Mouse (Mus musculus) cerebellum, postnatal 14 days (tissue): ENCODE measurements around the gene Dusp2.
"Not testable (repeated sequence)": the region's sequence is repeated elsewhere in the genome, so short reads cannot be mapped to it uniquely, and the experiment has no call there.

ENCODE experiments used
- DNase-seq, 2 experiments: peaks; one replicate each; pipeline ENCODE4 v3.0.0; 2021; ENCODE audit warnings: mixed read lengths in 2 of 2

The Dusp2 gene

GRCm38 (mm10) chr2:127335767-127336496 is at the start of gene Dusp2:
TSS of gene Dusp2 (plus strand) at chr2:127336159.
- DNase-seq, result peak; percentile 61 to 70

DNA sequence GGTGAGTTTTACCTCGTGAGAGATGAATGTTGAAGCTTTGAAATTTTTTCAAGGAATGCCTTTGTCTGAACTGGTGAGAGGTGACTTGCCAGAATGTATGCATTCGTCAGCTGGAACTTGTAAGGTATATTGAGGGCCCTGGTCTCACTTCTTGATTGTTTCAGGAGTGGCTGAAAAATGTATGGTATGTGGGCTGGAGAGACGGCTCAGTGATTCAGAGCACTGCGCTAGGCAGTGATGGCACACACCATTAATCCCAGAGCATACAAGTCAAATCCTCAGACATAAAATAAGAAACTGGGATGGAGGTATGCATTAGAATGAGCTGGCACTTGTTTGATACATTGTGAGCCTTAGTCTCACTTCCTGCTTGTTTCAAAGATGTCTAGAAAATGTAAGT is 43.7 kb upstream of the Dusp2 start:
- DNase-seq, result no peak

GRCm38 (mm10) chr2:127297001-127297805 is 38.8 kb upstream of the Dusp2 start:
- no peak for DNase-seq

DNA sequence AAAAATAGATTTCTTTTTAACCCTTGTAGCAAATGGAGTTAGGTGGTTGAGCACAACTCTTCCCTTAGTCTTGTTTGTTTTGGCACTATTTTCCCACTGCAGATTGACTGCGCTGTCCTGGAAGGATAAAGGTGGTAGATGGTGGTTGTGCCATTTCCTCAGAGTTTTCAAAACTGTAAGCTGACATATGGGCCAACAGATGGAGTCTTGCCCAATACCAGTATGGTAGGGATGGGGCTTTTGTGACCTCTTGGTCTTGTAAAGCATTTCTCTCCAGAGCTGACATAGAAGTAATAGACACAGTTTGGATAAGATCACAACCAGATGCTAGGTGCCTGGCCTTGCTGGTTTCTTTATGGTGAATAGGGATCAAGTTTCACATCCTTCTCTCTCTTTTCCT is 37.9 kb upstream of the Dusp2 start:
- no peak for DNase-seq

DNA sequence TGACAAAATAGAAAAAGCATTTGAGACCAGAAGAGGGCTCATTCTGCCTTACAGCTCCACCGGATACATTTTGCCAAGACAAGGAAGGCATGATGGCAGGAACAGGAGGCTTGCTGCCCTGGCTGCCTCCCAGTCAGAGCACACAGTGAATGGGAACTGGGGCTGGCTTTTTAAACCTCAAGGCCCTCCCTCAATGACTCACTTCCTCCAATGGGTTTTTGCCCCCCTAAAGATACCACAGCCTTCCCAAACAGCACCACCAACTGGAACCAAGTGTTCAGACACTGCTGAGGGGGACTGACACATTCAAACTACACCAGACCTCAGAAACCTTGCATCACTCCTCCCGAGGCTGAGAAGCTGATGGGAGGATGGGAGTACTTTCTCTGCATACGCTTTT is 35.3 kb upstream of the Dusp2 start:
- DNase-seq, result no peak

GRCm38 (mm10) chr2:127301883-127302282 is 34.1 kb upstream of the Dusp2 start:
- DNase-seq, result no peak

GRCm38 (mm10) chr2:127304192-127304591 is 31.8 kb upstream of the Dusp2 start:
- not testable (repeated sequence) for DNase-seq

GRCm38 (mm10) chr2:127304609-127305210 is 31.2 kb upstream of the Dusp2 start:
- no peak for DNase-seq

GRCm38 (mm10) chr2:127306123-127306522 is 29.8 kb upstream of the Dusp2 start:
- no peak for DNase-seq

DNA sequence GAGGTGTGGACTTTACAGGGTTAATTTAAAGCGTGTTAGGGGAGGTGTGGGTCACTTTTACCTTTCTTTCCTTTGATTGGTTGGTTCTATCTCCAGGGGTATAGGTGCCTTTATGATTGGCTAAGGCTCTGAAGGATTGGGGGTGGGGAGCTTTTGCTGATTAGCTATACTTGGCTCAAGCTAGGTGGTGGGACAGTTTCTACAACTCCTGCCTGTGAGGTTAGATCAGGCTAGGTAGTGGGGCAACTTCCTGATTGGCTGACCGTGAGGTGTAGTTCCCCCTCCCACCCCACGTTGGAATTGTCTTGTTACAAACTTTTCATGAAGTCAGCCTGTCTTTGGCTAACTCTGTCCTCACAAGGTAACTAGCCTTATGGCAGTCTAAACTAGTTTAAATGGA is 28.8 kb upstream of the Dusp2 start:
- DNase-seq, result no peak

DNA sequence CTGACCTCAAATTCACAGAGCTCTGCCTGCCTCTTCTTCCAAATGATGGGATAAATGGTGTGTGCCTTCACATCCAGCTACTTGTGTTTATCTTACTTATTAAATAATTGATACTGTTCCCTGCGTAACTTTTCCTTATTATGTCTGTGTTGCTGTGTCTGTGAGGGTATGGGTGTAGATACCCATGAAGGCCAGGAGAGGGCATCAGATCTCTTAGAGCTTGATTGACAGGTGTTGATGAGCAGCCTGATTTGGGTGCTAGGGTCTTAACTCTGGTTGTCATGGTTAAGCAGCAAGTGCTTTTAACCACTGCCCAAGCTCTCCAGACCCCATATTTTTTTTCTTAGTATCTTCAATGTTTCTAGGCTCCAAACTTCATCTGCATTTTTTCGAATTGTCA is 27.3 kb upstream of the Dusp2 start:
- no peak for DNase-seq

DNA sequence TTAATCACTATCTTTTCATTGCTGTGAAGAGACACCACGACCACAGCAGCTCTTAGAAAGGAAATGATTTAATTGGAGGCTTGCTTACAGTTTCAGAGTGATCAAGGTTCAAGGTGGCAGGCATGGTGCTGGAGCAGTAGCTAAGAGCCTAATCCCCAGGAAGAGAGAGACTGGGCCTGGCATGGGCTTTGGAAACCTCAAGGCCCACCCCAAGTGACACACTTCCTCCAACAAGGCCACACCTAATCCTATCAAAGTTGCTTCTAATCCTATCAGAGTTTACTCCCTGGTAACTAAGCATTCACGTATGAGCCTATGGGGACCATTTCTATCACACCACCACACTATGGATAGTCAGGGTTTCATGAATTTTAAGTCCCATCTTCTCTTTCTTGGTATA is 25.7 kb upstream of the Dusp2 start:
- DNase-seq, result no peak

- no peak for DNase-seq
Measured at GRCm38 (mm10) chr2:127310685-127311084, 25.3 kb upstream of the Dusp2 start.

- no peak for DNase-seq
Measured at GRCm38 (mm10) chr2:127311193-127311592, 24.8 kb upstream of the Dusp2 start.

GRCm38 (mm10) chr2:127312801-127313200 is 23.2 kb upstream of the Dusp2 start:
- DNase-seq, result no peak

GRCm38 (mm10) chr2:127313878-127314277 is 22.1 kb upstream of the Dusp2 start:
- no peak for DNase-seq

DNA sequence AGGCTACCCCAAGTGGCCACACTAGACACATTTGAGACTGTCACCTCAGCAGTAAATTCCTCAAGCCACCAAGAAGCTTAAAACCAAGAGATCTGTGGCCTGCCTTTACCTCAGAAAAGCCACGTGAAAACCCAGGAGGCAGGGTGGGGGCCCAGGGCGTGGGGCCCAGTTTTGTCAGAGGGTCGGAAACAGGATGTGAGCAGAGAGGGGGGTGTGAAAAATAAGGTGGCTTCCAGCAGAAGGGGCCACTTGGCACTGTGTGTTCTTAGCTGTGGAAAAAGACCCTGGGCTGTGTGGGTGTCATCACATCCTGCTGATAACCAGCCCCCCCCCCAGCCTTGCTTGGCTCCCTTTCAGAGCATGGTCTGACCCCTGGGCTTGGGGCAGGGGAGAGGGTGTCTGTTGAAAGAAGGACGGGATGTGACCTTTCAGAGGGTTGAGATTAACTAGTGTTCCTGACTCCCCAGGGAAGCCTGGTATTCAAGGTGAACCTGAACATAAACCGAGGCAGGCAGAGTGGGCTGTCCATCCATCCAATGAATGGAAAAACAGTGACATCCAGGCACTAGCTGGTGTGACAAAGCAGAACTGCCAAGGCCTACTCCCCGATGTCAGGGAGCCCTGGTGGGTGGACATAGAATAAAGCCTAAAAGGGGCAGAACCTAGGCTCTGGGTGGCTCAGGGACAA is 21.3 kb upstream of the Dusp2 start:
- DNase-seq, result no peak

- DNase-seq, result no peak
Measured at GRCm38 (mm10) chr2:127315155-127315470, 20.8 kb upstream of the Dusp2 start.

DNA sequence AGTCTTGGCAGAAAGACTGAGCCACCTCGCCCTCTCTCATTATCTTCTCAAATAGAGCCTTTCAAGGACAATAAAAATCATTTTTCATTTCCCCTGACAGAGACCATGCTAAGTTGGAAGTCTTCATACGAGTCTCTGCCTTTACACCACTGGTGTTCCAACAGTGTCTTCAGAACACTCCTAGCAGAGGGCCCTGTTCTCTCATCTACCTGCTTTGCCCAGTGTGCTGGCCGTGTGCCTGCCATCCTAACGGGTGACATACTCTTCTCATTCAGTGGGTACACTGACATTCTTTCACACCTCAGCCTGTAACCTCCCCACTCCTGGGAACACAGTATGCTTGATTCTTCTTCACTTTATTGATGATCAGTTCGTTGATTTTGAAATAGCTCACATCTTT is 19.5 kb upstream of the Dusp2 start:
- no peak for DNase-seq

GRCm38 (mm10) chr2:127318136-127318535 is 17.8 kb upstream of the Dusp2 start:
- DNase-seq, result no peak

DNA sequence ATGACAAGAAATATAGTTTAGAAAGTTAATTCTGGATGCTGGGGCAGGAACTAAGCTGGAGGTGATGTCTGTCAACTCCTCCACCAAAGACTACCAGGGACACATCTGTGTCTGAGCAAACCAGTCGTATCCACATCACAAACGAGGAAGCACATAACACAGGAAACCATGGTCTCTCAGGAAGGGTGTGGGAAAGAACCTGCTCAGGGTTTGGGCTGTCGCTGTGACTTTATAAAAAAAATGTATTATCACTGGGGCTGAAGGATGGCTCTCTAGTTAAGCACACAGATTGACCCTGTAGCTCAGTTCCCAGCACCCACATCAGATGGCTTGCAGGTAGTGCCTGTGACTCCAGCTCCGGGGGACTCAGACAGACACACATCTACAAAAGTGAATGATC is 16.9 kb upstream of the Dusp2 start:
- no peak for DNase-seq

GRCm38 (mm10) chr2:127322671-127323285 is 13.2 kb upstream of the Dusp2 start:
- no peak for DNase-seq

GRCm38 (mm10) chr2:127323667-127324066 is 12.3 kb upstream of the Dusp2 start:
- no peak for DNase-seq
